Mouse (Mus musculus) heart, embryonic 14.5 days (tissue): ENCODE data around the gene Commd1. TPM values are rescaled to one million over a fixed set of nuclear protein-coding genes. Genes with fewer than 3 reads are reported as not detected.

Experiments used
- ATAC-seq: fragments of 200-750 bp; cut with Nextera tagmentation; 2 replicates; pipeline ENCODE4 v1.8.0; 2017; ENCODE audit warnings: low read depth, moderate TSS enrichment; ENCODE audit not compliant: insufficient number of reproducible peaks, insufficient read depth, low FRiP score
- H3K27ac ChIP-seq, 2 experiments: fragments of 200-500 bp in 1 of 2; fragments of 300-500 bp in 1 of 2; sonication (generic) in 1 of 2; replicated peaks in 1 of 2; 2 replicates each; pipeline ENCODE4 v1.5.1; 2012 to 2014; ENCODE audit warnings: low read depth in 2 of 2, low read length in 2 of 2, control low read depth in 1 of 2, mild to moderate bottlenecking in 1 of 2, mixed read lengths in 1 of 2; ENCODE audit not compliant: control insufficient read depth in 1 of 2, insufficient read depth in 1 of 2
- H3K27me3 ChIP-seq: fragments of 300-500 bp; sonication (generic); 2 replicates; pipeline ENCODE4 v1.6.1; 2014; ENCODE audit warnings: mild to moderate bottlenecking, low read length, control low read depth; ENCODE audit not compliant: control insufficient read depth, insufficient read depth
- H3K36me3 ChIP-seq: fragments of 300-500 bp; sonication (generic); 2 replicates; pipeline ENCODE4 v1.6.1; 2014; ENCODE audit warnings: mild to moderate bottlenecking, control low read depth, low read length, mixed read lengths; ENCODE audit not compliant: control insufficient read depth, insufficient read depth
- H3K4me1 ChIP-seq, 2 experiments: fragments of 200-500 bp in 1 of 2; fragments of 300-500 bp in 1 of 2; sonication (generic) in 1 of 2; 2 replicates each; pipeline ENCODE4 v1.6.1; 2012 to 2014; ENCODE audit warnings: low read length in 2 of 2, control low read depth in 1 of 2, mixed read lengths in 1 of 2; ENCODE audit not compliant: control insufficient read depth in 2 of 2, insufficient read depth in 2 of 2
- H3K4me2 ChIP-seq: fragments of 300-500 bp; sonication (generic); 2 replicates; pipeline ENCODE4 v1.6.1; 2014; ENCODE audit warnings: mild to moderate bottlenecking, low read length
- H3K4me3 ChIP-seq, 2 experiments: fragments of 200-500 bp in 1 of 2; fragments of 300-500 bp in 1 of 2; sonication (generic) in 1 of 2; 2 replicates each; pipeline ENCODE4 v1.5.1; 2012 to 2014; ENCODE audit warnings: low read length in 2 of 2, mild to moderate bottlenecking in 2 of 2, control low read depth in 1 of 2, low read depth in 1 of 2, moderate library complexity in 1 of 2; ENCODE audit not compliant: control insufficient read depth in 1 of 2, insufficient read depth in 1 of 2
- H3K9ac ChIP-seq: fragments of 300-500 bp; sonication (generic); 2 replicates; pipeline ENCODE4 v1.6.1; 2014; ENCODE audit warnings: mild to moderate bottlenecking, low read length
- H3K9me3 ChIP-seq: fragments of 300-500 bp; sonication (generic); 2 replicates; pipeline ENCODE4 v1.6.1; 2016; ENCODE audit warnings: low read length, control low read depth; ENCODE audit not compliant: control insufficient read depth
- WGBS: fragments of 180-500 bp; shearing (Covaris S2); extraction: QIAGEN DNeasy Blood & Tissue Kit; methylation state at CpG from one replicate; pipeline ENCODE4 v1.1.7; 2014; 5-methylcytosine and 5-hydroxymethylcytosine counted together
- polyA plus RNA-seq: library from polyadenylated mRNA; unstranded; fragments of >200 nt; fragmentation: Nextera tagmentation; extraction: Ambion mirVana; gene quantifications from 2 replicates; pipeline ENCODE4 v1.2.1, GENCODE M21; 2014

Commd1 gene
- polyA plus RNA-seq, 1 experiment from 2014 or later: 392 TPM

DNA sequence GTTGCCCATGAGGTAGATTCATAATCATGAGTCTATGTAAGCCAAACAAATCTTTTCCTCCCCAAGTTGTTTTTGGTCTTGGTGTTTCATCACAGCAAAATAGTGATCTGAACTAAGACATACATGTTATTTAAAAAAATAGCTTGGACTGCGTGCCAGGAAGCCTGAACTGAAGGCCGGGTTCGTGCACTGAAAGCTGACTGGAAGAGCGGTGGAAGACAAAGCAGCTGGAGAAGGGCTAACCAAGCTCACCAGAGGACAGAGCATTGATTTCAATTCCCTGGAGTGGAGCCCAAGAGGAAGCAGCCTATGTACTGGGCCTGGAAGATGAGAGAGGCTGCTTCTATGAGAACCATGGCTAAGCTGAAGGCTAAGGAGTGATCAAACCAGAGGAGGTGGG lies 95.2 kb downstream of the Commd1 start:
- no peak overlapping the region for H3K27ac ChIP-seq
- no peak overlapping the region for H3K4me3 ChIP-seq
- no peak for ATAC-seq
- no peaks in the 10 kb centered on the region for H3K36me3 ChIP-seq
- peaks cover 5% of the 10 kb centered on the region in 2 experiments; a peak in 2 of 4 replicates for H3K4me1 ChIP-seq
- no peaks in the 10 kb centered on the region for H3K27me3 ChIP-seq
- H3K9ac ChIP-seq: no peak overlapping the region
- no peak overlapping the region for H3K4me2 ChIP-seq
- H3K9me3 ChIP-seq: no peaks in the 10 kb centered on the region
- WGBS: 80% methylated on average over 4 of the region's 4 CpGs

DNA sequence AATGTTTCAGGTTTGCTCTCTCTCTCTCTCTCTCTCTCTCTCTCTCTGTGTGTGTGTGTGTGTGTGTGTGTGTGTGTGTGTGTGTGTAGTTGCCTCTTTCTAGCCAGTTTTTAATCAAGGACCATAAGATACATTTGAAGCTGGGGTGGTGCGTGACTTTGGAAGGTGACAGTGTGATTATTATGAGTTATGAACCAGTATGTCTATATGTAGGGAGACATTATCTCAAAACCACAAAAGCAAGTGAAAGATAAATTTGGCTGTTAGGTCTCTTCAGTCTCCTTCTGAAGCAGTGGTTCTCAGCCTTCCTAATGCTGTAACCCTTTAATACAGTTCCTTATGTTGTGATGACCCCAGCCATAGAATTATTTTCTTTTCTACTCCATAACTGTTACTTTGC lies 96.8 kb downstream of the Commd1 start:
- Histone ChIP-seq H3K9ac (no peak overlapping the region), H3K36me3 (no peaks in the 10 kb centered on the region), H3K9me3 (no peaks in the 10 kb centered on the region), H3K27ac (no peak overlapping the region), H3K4me1 (peaks cover 5% of the 10 kb centered on the region in 2 experiments; a peak in 2 of 4 replicates), H3K4me3 (no peak overlapping the region), H3K27me3 (no peaks in the 10 kb centered on the region), H3K4me2 (no peak overlapping the region)
- ATAC-seq: no peak
- 78% methylated on average over 1 of the region's 1 CpGs for WGBS

DNA sequence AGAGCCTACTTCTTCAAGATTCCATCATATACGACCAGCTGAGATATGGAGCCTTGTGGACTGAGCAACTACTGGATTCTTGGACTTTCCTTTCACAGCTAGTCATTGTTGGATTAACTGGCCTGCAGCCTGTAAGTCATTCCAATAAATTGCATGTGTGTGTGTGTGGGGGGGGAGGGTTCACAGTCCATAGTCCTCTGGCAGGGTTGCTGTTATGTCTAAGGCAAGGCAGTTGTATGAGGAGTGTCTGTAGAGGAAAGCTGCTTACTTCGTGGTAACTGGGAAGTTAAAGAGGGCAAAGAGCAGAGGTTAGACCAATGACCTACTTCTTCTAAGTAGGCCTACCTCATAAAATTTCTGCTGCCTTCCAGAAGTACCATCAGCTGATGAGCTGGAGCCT lies 98.5 kb downstream of the Commd1 start:
- ATAC-seq: no peak
- Histone ChIP-seq H3K9me3 (no peaks in the 10 kb centered on the region), H3K27me3 (no peaks in the 10 kb centered on the region), H3K4me1 (peaks cover 5% of the 10 kb centered on the region in 2 experiments; a peak in 2 of 4 replicates), H3K4me2 (no peak overlapping the region), H3K27ac (no peak overlapping the region), H3K4me3 (no peak overlapping the region), H3K9ac (no peak overlapping the region), H3K36me3 (no peaks in the 10 kb centered on the region)
- 67% methylated on average over 2 of the region's 2 CpGs for WGBS

DNA sequence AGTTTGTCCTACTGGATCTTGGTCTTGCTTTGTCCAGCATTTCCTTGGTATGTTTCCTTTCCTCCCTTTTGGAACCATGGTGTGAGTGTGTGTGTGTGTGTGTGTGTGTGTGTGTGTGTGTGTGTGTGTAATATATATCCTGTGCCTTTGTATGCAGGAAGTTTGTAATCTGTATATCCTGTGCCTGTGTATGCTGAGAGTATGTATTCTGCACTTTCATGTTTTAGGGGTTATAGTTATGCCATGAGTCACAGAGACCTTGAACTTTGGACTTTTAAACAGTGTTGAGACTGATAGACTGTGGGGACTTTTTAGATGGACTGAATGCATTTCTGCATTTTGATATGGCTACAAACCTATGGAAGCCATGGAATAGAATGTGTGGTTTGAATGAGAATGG lies 99.3 kb downstream of the Commd1 start:
- ATAC-seq: no peak
- H3K27ac ChIP-seq: no peak overlapping the region

DNA sequence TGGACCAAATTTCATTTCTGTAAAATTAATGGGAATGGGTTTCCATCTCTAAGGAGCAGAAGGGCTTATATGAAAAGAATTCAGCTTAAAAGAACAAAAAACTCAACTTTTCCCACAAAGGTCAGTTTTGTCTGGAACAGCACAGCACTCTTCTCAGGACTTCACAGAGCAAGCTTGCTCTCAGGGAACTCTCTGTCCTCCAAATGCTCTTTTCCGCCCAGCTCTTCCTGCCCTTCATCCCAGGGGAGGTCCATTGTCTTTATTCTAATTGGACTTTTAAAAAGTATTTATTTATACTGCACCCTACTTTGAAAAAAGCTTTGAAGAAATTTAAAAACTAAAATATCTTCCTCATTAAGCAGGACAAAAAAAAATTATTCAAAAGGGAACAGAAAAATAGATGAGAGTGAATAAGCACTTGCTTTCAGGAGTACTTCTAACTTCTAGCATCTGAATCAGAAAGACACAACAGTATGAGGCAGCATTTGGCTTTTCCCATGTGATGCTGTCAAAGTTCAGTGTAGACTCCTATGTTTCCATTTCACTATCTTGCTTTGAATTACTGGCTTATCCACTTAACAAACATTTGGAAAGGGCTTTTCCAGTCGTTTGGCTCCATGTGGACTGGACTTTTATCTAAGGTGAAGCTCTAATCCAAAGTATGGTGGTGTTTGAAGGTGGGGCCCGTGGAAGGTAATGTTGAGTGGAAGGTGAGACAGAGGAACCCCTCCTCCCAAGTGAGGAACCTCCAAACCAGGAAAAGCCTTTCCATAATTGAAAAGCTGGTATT lies 101.6 kb downstream of the Commd1 start:
- ATAC-seq: no peak
- WGBS: 52% methylated on average over 3 of the region's 3 CpGs
- no peaks in the 10 kb centered on the region for H3K36me3 ChIP-seq

More for the DNA sequence above, 99.3 kb downstream of the Commd1 start:
- Histone ChIP-seq H3K4me2 (no peak overlapping the region), H3K36me3 (no peaks in the 10 kb centered on the region), H3K27me3 (no peaks in the 10 kb centered on the region), H3K9me3 (no peaks in the 10 kb centered on the region), H3K4me3 (no peak overlapping the region), H3K4me1 (peaks cover under 1% of the 10 kb centered on the region in 2 experiments; a peak in 1 of 4 replicates), H3K9ac (no peak overlapping the region)

GRCm38 (mm10) chr11:22879645-22880044 lies 102.5 kb downstream of the Commd1 start:
- H3K9me3 ChIP-seq: no peaks in the 10 kb centered on the region
- no peak overlapping the region for H3K4me3 ChIP-seq
- H3K27ac ChIP-seq: no peak overlapping the region
- no peaks in the 10 kb centered on the region for H3K4me1 ChIP-seq
- no peak overlapping the region for H3K4me2 ChIP-seq
- ATAC-seq: no peak
- no peak overlapping the region for H3K9ac ChIP-seq
- WGBS: 80% methylated on average over 4 of the region's 4 CpGs
- no peaks in the 10 kb centered on the region for H3K27me3 ChIP-seq
- no peaks in the 10 kb centered on the region for H3K36me3 ChIP-seq

More for the DNA sequence above, 101.6 kb downstream of the Commd1 start:
- Histone ChIP-seq H3K4me1 (no peaks in the 10 kb centered on the region), H3K9ac (no peak overlapping the region), H3K27ac (no peak overlapping the region), H3K4me2 (no peak overlapping the region), H3K9me3 (no peaks in the 10 kb centered on the region), H3K4me3 (no peak overlapping the region), H3K27me3 (no peaks in the 10 kb centered on the region)

DNA sequence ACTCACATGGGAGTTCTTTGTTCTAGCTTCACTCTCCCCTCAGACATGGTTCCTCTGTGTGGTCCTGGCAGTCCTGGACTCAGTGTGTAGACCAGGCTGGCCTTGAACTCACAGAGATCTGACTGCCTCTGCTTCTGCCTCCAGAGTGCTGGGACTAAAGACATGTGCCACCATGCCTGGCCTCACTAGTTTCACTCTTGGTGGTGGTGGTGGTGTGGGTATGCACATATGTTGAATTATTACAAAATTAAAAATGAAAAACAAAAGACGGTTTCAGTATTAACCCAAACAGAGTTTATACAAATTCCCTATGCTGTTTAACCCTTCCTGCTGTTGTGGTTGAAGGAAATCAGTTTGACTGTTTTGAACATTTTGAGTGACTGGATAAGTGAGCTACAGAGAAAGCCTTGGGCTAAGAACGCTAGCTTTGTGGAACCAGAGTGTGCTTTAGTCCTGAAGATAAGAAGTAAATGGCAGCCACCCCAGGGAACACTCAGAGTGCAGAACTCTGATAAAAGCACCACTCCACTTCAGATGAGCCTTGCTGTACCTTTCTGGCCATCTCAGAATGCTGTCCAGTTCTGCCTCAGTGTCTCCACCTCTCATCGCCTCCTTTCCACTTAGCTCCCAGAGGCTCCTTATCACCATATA lies 105.4 kb downstream of the Commd1 start:
- WGBS: 56% methylated on average over 3 of the region's 3 CpGs
- no peak overlapping the region for H3K9ac ChIP-seq
- no peaks in the 10 kb centered on the region for H3K36me3 ChIP-seq
- no peak overlapping the region for H3K4me3 ChIP-seq
- no peak overlapping the region for H3K27ac ChIP-seq
- peaks cover 0 to 4% of the 10 kb centered on the region in 2 experiments; a peak in 2 of 4 replicates for H3K4me1 ChIP-seq
- ATAC-seq: no peak
- H3K9me3 ChIP-seq: no peaks in the 10 kb centered on the region
- H3K4me2 ChIP-seq: no peak overlapping the region
- no peaks in the 10 kb centered on the region for H3K27me3 ChIP-seq
